Mouse (Mus musculus): ENCODE results near the gene Muc15.

- no peak for TF ChIP-seq POLR2A (IDR thresholded peaks at IDR 0.05; ENCODE audit: low read depth, low read length)
- no peak for TF ChIP-seq CTCF (IDR thresholded peaks at IDR 0.05; ENCODE audit: borderline replicate concordance, insufficient read depth, low read length)
These were observed 18.6 kb downstream of the Muc15 start for GRCm38 (mm10) chr2:110739781-110740180.
